Mouse (Mus musculus) heart, postnatal 0 days (tissue): ENCODE measurements around the gene Fam117b. TPM values are rescaled to one million over a fixed set of nuclear protein-coding genes. Genes with fewer than 3 reads are reported as not detected.

ENCODE experiments used
- ATAC-seq: fragments of 200-750 bp; cut with Nextera tagmentation; 2 replicates; pipeline ENCODE4 v1.8.0; 2017; ENCODE audit warnings: low read depth, moderate number of reproducible peaks, moderate library complexity; ENCODE audit not compliant: insufficient read depth
- DNase-seq: peaks from one replicate; pipeline ENCODE4 v3.0.0-alpha.2; 2016; ENCODE audit warnings: low spot score
- H3K27ac ChIP-seq: fragments of 300-500 bp; sonication (generic); 2 replicates; pipeline ENCODE4 v1.5.1; 2014; ENCODE audit warnings: low read depth, mild to moderate bottlenecking
- H3K27me3 ChIP-seq: fragments of 300-500 bp; sonication (generic); 2 replicates; pipeline ENCODE4 v1.6.1; 2014; ENCODE audit warnings: low read length, mixed read lengths; ENCODE audit not compliant: control insufficient read depth, insufficient read depth
- H3K36me3 ChIP-seq: fragments of 300-500 bp; sonication (generic); replicated peaks from 2 replicates; pipeline ENCODE4 v1.6.1; 2014; ENCODE audit warnings: low read length, mixed read lengths; ENCODE audit not compliant: control insufficient read depth, insufficient read depth
- H3K4me1 ChIP-seq: fragments of 300-500 bp; sonication (generic); 2 replicates; pipeline ENCODE4 v1.6.1; 2014; ENCODE audit warnings: antibody characterized with exemption; ENCODE audit not compliant: control insufficient read depth, insufficient read depth
- H3K4me2 ChIP-seq: fragments of 300-500 bp; sonication (generic); 2 replicates; pipeline ENCODE4 v1.6.1; 2014; ENCODE audit warnings: low read depth, mild to moderate bottlenecking, low read length, moderate library complexity
- H3K4me3 ChIP-seq: fragments of 300-500 bp; sonication (generic); 2 replicates; pipeline ENCODE4 v1.5.1; 2014; ENCODE audit warnings: low read depth, low read length
- H3K9ac ChIP-seq: fragments of 300-500 bp; sonication (generic); replicated peaks from 2 replicates; pipeline ENCODE4 v1.6.1; 2014; ENCODE audit warnings: low read depth, low read length, mixed read lengths
- H3K9me3 ChIP-seq: fragments of 300-500 bp; sonication (generic); replicated peaks from 2 replicates; pipeline ENCODE4 v1.6.1; 2016; ENCODE audit warnings: low read length; ENCODE audit not compliant: control insufficient read depth
- CTCF ChIP-seq: IDR thresholded peaks from 2 replicates; pipeline ENCODE4 v1.5.1; 2016; ENCODE audit warnings: antibody characterized with exemption, control low read depth, low read depth
- EP300 ChIP-seq: IDR thresholded peaks from 2 replicates; pipeline ENCODE4 v1.6.1; 2016; ENCODE audit warnings: antibody characterized with exemption, low read depth
- WGBS: fragments of 180-500 bp; shearing (Covaris S2); extraction: QIAGEN DNeasy Blood & Tissue Kit; methylation state at CpG from one replicate; pipeline ENCODE4 v1.1.7; 2014; 5-methylcytosine and 5-hydroxymethylcytosine counted together
- polyA plus RNA-seq: library from polyadenylated mRNA; unstranded; fragments of >200 nt; fragmentation: Nextera tagmentation; extraction: Ambion mirVana; gene quantifications from 2 replicates; pipeline ENCODE4 v1.2.1, GENCODE M21; 2015
- total RNA-seq: library from RNA; depleted of rRNA; stranded (reverse); fragments of >200 nt; gene quantifications from 2 replicates; pipeline ENCODE4 v1.2.3, GENCODE M21; 2014; ENCODE audit warnings: low replicate concordance

Gene Fam117b
- total and polyA plus RNA-seq, 2 experiments from 2014 or later = 2.4 to 7.7 TPM

DNA sequence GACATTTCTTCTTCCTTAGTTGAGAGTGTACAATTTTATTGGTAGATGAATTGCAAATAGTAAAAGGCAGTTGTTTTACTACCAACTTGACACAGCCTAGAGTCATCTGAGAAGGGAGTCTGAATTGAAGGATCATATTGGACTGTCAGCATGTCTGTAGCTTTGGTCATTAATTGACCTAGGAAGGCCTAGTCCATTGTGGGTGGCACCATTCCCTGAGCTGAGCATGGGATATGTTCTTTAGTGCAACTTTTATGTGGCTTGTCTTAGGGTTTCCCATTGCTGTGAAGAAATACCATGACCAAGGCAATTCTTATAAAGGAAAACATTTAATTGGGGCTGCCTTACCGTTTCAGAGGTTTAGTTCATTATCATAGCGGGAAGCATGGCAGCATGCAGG is 20.2 kb downstream of the Fam117b start:
- ATAC-seq (no peak), DNase-seq (no peak)
- Histone ChIP-seq H3K4me3 (no peak overlapping the region), H3K9me3 (no peaks in the 10 kb centered on the region), H3K4me1 (peaks cover 3% of the 10 kb centered on the region; the same call in 1 of the 2 replicates), H3K27me3 (no peaks in the 10 kb centered on the region), H3K4me2 (no peak overlapping the region), H3K36me3 (no peaks in the 10 kb centered on the region), H3K27ac (no peak overlapping the region), H3K9ac (no peak overlapping the region)
- TF ChIP-seq CTCF (no peak), EP300 (no peak)
- 91% methylated on average over 2 of the region's 2 CpGs for WGBS

DNA sequence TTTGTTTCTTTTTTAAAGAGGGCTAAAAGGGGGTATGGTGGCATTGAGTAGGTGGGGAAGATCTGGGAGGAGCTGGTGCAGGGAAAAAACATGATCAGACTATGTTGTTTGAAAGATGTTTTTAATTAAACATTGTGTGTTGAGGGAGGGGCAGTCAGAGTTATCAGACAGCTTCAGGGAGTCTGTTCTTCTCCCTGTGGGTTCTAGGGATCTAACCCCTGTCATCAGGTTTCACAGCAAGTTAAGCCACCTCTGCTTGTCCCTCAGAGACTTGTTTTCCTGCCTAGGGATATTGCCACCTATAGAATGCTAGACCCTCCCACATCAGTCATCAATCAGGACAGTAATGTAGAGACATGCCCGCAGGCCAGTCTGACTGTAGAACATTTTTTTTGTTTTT is 28.3 kb downstream of the Fam117b start:
- H3K9ac ChIP-seq = no peak overlapping the region
- peaks cover 8% of the 10 kb centered on the region; the same call in 1 of the 2 replicates for H3K4me1 ChIP-seq
- DNase-seq = no peak
- H3K4me3 ChIP-seq = no peak overlapping the region
- no peaks in the 10 kb centered on the region for H3K27me3 ChIP-seq
- H3K4me2 ChIP-seq = no peak overlapping the region
- no peaks in the 10 kb centered on the region for H3K9me3 ChIP-seq
- H3K36me3 ChIP-seq = no peaks in the 10 kb centered on the region
- H3K27ac ChIP-seq = no peak overlapping the region
- ATAC-seq = no peak
- WGBS = 93% methylated on average over 1 of the region's 1 CpGs
- TF ChIP-seq CTCF = no peak
- no peak for TF ChIP-seq EP300

DNA sequence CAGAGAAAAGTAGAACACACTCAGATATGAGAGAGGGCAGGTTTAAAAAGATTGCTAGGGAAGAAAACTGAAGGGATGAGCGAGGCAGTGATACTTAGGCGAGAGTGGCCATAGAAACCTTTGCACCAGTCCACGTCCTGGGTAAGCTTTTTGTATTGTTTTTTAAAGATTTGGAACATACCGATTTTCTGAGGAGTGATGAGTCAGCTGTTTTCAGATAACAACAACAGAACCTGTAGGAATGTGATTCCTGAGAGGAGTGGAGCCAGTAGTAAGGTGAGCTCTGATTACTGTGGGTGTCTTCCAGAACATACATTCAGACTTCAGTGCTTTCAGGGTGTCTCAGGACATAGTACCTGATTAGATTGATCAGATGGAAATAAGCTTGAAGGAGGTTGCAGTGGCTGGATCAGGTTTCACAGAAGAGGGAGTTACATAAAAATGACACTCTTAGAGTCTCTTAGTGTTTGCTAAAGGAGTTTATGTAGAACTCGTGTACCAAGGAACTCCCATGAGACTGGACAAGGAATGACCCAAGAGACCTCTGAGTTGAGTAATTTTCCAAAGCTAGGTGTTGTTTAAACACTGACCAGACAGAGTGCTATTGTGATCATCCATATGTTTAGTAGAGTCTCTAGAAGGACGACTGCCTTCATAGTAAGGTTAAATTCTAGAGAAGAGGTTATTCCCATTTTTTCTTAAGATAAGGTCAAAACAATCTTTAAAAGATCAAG is 29.4 kb downstream of the Fam117b start:
- no peaks in the 10 kb centered on the region for H3K9me3 ChIP-seq
- no peak overlapping the region for H3K9ac ChIP-seq
- H3K4me3 ChIP-seq = no peak overlapping the region
- WGBS = 69% methylated on average over 6 of the region's 6 CpGs
- peaks cover 8% of the 10 kb centered on the region; the same call in 1 of the 2 replicates for H3K4me1 ChIP-seq
- ATAC-seq (no peak), DNase-seq (no peak)
- H3K4me2 ChIP-seq = no peak overlapping the region
- no peaks in the 10 kb centered on the region for H3K36me3 ChIP-seq
- no peak overlapping the region for H3K27ac ChIP-seq
- TF ChIP-seq EP300 (no peak), CTCF (no peak)
- no peaks in the 10 kb centered on the region for H3K27me3 ChIP-seq

DNA sequence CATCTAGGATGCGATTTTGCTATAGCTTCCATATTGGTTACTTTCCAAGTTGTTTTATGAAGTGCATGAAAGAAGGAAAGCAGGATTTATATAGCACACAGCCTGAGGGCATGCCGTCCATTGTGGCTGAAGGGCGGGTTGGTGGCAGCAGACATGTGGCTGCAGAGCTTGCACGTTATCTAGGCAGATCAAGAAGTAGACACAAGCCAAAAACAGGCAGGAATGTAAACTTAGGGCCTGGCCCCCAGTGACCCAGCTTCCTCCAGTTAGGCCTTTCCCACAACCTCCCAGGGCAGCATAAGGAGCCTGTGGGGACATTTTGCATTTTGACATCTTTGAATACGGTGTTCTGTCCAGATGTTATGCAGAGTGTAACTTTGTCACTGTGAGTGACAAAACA is 31.0 kb downstream of the Fam117b start:
- no peak overlapping the region for H3K9ac ChIP-seq
- WGBS = 38% methylated on average over 5 of the region's 5 CpGs
- DNase-seq (no peak), ATAC-seq (no peak)
- no peak overlapping the region for H3K27ac ChIP-seq
- H3K27me3 ChIP-seq = no peaks in the 10 kb centered on the region
- H3K4me2 ChIP-seq = no peak overlapping the region
- no peaks in the 10 kb centered on the region for H3K9me3 ChIP-seq
- peaks cover 8% of the 10 kb centered on the region; the same call in 1 of the 2 replicates for H3K4me1 ChIP-seq
- peaks cover under 1% of the 10 kb centered on the region; the same call in 1 of the 2 replicates for H3K36me3 ChIP-seq
- TF ChIP-seq EP300 (no peak), CTCF (no peak)
- no peak overlapping the region for H3K4me3 ChIP-seq

DNA sequence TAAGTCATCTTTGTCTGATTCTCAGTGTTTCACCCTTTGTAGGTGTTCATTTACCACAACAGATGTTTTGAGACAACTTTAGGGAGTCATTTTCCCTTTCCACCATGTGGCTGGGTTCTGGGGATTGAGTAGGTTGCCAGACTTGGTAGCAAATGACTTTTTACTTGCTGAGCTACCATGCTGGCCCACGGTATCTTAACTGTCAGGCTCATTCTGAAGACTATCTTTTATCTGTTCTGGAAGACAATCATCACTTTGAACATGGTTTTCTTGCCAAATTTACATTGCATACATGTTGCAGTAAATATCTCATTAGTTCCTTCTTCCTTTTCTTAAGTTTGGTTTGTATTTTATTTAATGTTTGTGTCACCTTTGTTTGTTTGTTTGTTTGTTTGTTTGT is 33.2 kb downstream of the Fam117b start:
- H3K9me3 ChIP-seq = no peaks in the 10 kb centered on the region
- ATAC-seq = no peak
- no peak for TF ChIP-seq EP300
- no peak for TF ChIP-seq CTCF
- H3K4me2 ChIP-seq = no peak overlapping the region
- no peak overlapping the region for H3K9ac ChIP-seq
- no peak overlapping the region for H3K4me3 ChIP-seq
- WGBS = 53% methylated on average over 1 of the region's 1 CpGs
- DNase-seq = no peak
- H3K27me3 ChIP-seq = no peaks in the 10 kb centered on the region
- H3K36me3 ChIP-seq = peaks cover 12% of the 10 kb centered on the region; the same call in 1 of the 2 replicates
- H3K4me1 ChIP-seq = peaks cover 8% of the 10 kb centered on the region; the same call in 1 of the 2 replicates
- H3K27ac ChIP-seq = no peak overlapping the region

DNA sequence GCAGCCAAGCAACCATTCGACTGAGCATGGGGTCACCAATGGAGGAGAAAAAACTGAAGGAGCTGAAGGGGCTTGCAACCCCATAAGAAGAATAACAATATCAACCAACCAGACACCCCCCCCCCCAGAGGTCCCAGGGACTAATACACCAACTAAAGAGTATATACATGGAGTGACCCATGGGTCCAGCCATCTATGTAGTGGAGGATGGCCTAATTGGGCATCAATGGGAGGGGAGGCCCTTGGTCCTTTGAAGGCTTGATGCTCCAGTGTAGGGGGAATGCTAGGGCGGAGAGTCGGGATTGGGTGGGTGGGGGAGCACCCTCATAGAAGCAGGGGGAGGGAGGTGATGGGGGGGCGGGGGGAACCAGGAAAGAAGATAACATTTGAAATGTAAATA is 34.7 kb downstream of the Fam117b start:
- H3K36me3 ChIP-seq = peaks cover 15% of the 10 kb centered on the region; the same call in 1 of the 2 replicates
- peaks cover 8% of the 10 kb centered on the region; the same call in 1 of the 2 replicates for H3K4me1 ChIP-seq
- no peaks in the 10 kb centered on the region for H3K9me3 ChIP-seq
- no peak for ATAC-seq
- no peak for DNase-seq
- H3K4me3 ChIP-seq = no peak overlapping the region
- H3K4me2 ChIP-seq = no peak overlapping the region
- H3K27me3 ChIP-seq = no peaks in the 10 kb centered on the region
- WGBS = 87% methylated on average over 4 of the region's 4 CpGs
- TF ChIP-seq CTCF = no peak
- no peak for TF ChIP-seq EP300
- no peak overlapping the region for H3K9ac ChIP-seq
- H3K27ac ChIP-seq = no peak overlapping the region
